Mouse (Mus musculus) hindbrain, embryonic 13.5 days (tissue): ENCODE data around the gene Rufy2. TPM values are rescaled to one million over a fixed set of nuclear protein-coding genes. Genes with fewer than 3 reads are reported as not detected.
A peak's percentile ranks its signal among the peaks of the same experiment; 100 is the strongest.

Experiments used
- ATAC-seq: fragments of 200-750 bp; cut with Nextera tagmentation; 2 replicates; pipeline ENCODE4 v1.8.0; 2017; ENCODE audit warnings: moderate TSS enrichment; ENCODE audit not compliant: low FRiP score
- H3K27ac ChIP-seq: fragments of 300-500 bp; sonication (generic); 2 replicates; pipeline ENCODE4 v1.5.1; 2015; ENCODE audit warnings: inconsistent platforms, mild to moderate bottlenecking, moderate library complexity
- H3K27me3 ChIP-seq: fragments of 300-500 bp; sonication (generic); 2 replicates; pipeline ENCODE4 v1.6.1; 2015; ENCODE audit warnings: mild to moderate bottlenecking, inconsistent platforms
- H3K36me3 ChIP-seq: fragments of 300-500 bp; sonication (generic); 2 replicates; pipeline ENCODE4 v1.6.1; 2015; ENCODE audit warnings: mild to moderate bottlenecking, inconsistent platforms
- H3K4me1 ChIP-seq: fragments of 300-500 bp; sonication (generic); replicated peaks from 2 replicates; pipeline ENCODE4 v1.6.1; 2015; ENCODE audit warnings: inconsistent platforms
- H3K4me2 ChIP-seq: fragments of 300-500 bp; sonication (generic); 2 replicates; pipeline ENCODE4 v1.6.1; 2015; ENCODE audit warnings: inconsistent platforms, mild to moderate bottlenecking, moderate library complexity
- H3K4me3 ChIP-seq: fragments of 300-500 bp; sonication (generic); 2 replicates; pipeline ENCODE4 v1.5.1; 2015; ENCODE audit warnings: mild to moderate bottlenecking, inconsistent platforms
- H3K9ac ChIP-seq: fragments of 300-500 bp; sonication (generic); 2 replicates; pipeline ENCODE4 v1.6.1; 2015; ENCODE audit warnings: mild to moderate bottlenecking, inconsistent platforms
- H3K9me3 ChIP-seq: fragments of 300-500 bp; sonication (generic); 2 replicates; pipeline ENCODE4 v1.6.1; 2016; ENCODE audit warnings: inconsistent platforms
- WGBS: fragments of 180-500 bp; shearing (Covaris S2); methylation state at CpG from one replicate; pipeline ENCODE4 v1.1.7; 2015; 5-methylcytosine and 5-hydroxymethylcytosine counted together
- polyA plus RNA-seq: library from polyadenylated mRNA; unstranded; fragments of >200 nt; fragmentation: Nextera tagmentation; extraction: Ambion mirVana; gene quantifications from 2 replicates; pipeline ENCODE4 v1.2.1, GENCODE M21; 2015

Rufy2 gene
- polyA plus RNA-seq, 1 experiment from 2014 or later, result 52.6 TPM

GRCm38 (mm10) chr10:63022541-63023120 lies 42.6 kb downstream of the Rufy2 start:
- Histone ChIP-seq H3K36me3 (peaks cover 4% of the 10 kb centered on the region), H3K27ac (peak overlapping the region; percentile 100), H3K9me3 (no peaks in the 10 kb centered on the region), H3K4me2 (peak overlapping the region; percentile 88), H3K4me1 (peaks cover 58% of the 10 kb centered on the region), H3K9ac (peak overlapping the region; percentile 100), H3K4me3 (peak overlapping the region; percentile 94), H3K27me3 (no peaks in the 10 kb centered on the region)
- ATAC-seq, result no peak
- WGBS, result under 1% methylated on average over 27 of the region's 27 CpGs

- H3K27me3 ChIP-seq, result no peaks in the 10 kb centered on the region
- ATAC-seq, result peak; percentile 30
- no peaks in the 10 kb centered on the region for H3K36me3 ChIP-seq
- peak overlapping the region; percentile 100 for H3K27ac ChIP-seq
- H3K4me3 ChIP-seq, result peak overlapping the region; percentile 94
- H3K9me3 ChIP-seq, result no peaks in the 10 kb centered on the region
- peaks cover 63% of the 10 kb centered on the region for H3K4me1 ChIP-seq
- H3K9ac ChIP-seq, result peak overlapping the region; percentile 100
- H3K4me2 ChIP-seq, result peak overlapping the region; percentile 88
- under 1% methylated on average over 68 of the region's 68 CpGs for WGBS
Measured at GRCm38 (mm10) chr10:63023121-63023748, 43.2 kb downstream of the Rufy2 start.

GRCm38 (mm10) chr10:63023749-63024579 lies 43.9 kb downstream of the Rufy2 start, which contains the start of the genes Hnrnph3 and Pbld2:
Gene Hnrnph3 (minus strand): TSS chr10:63024217.
Gene Pbld2 (plus strand): TSS chr10:63024315.
- no peaks in the 10 kb centered on the region for H3K36me3 ChIP-seq
- H3K9me3 ChIP-seq, result no peaks in the 10 kb centered on the region
- peak within 1 kb of the TSS; percentile 88 for H3K4me2 ChIP-seq
- under 1% methylated on average over 54 of the region's 69 CpGs for WGBS
- peak within 1 kb of the TSS; percentile 100 for H3K27ac ChIP-seq
- ATAC-seq, result peak; percentile 94
- peaks cover 64% of the 10 kb centered on the region for H3K4me1 ChIP-seq
- H3K27me3 ChIP-seq, result no peaks in the 10 kb centered on the region
- H3K9ac ChIP-seq, result peak within 1 kb of the TSS; percentile 100
- H3K4me3 ChIP-seq, result peak within 1 kb of the TSS; percentile 94

GRCm38 (mm10) chr10:63024580-63024910 lies 44.5 kb downstream of the Rufy2 start:
- peak overlapping the region; percentile 71 for H3K4me2 ChIP-seq
- H3K4me1 ChIP-seq, result peaks cover 63% of the 10 kb centered on the region
- WGBS, result under 1% methylated on average over 8 of the region's 8 CpGs
- H3K9ac ChIP-seq, result peak overlapping the region; percentile 100
- ATAC-seq, result peak; percentile 40
- no peaks in the 10 kb centered on the region for H3K27me3 ChIP-seq
- H3K36me3 ChIP-seq, result no peaks in the 10 kb centered on the region
- H3K9me3 ChIP-seq, result no peaks in the 10 kb centered on the region
- H3K27ac ChIP-seq, result peak overlapping the region; percentile 100
- H3K4me3 ChIP-seq, result peak overlapping the region; percentile 94

GRCm38 (mm10) chr10:63025016-63025415 lies 45.0 kb downstream of the Rufy2 start:
- peaks cover 59% of the 10 kb centered on the region for H3K4me1 ChIP-seq
- peak overlapping the region; percentile 100 for H3K27ac ChIP-seq
- peak overlapping the region; percentile 94 for H3K4me3 ChIP-seq
- H3K4me2 ChIP-seq, result peak overlapping the region; percentile 71
- WGBS, result 32% methylated on average over 2 of the region's 2 CpGs
- ATAC-seq, result no peak
- no peaks in the 10 kb centered on the region for H3K9me3 ChIP-seq
- H3K27me3 ChIP-seq, result no peaks in the 10 kb centered on the region
- H3K36me3 ChIP-seq, result no peaks in the 10 kb centered on the region
- H3K9ac ChIP-seq, result peak overlapping the region; percentile 100

GRCm38 (mm10) chr10:63025491-63026011 lies 45.5 kb downstream of the Rufy2 start:
- WGBS, result 14% methylated on average over 6 of the region's 6 CpGs
- ATAC-seq, result no peak
- Histone ChIP-seq H3K9me3 (no peaks in the 10 kb centered on the region), H3K27ac (peak overlapping the region; percentile 100), H3K27me3 (no peaks in the 10 kb centered on the region), H3K9ac (peak overlapping the region; percentile 100), H3K36me3 (no peaks in the 10 kb centered on the region), H3K4me2 (peak overlapping the region; percentile 71), H3K4me1 (peaks cover 54% of the 10 kb centered on the region), H3K4me3 (peak overlapping the region; percentile 94)

- 7% methylated on average over 8 of the region's 8 CpGs for WGBS
- Histone ChIP-seq H3K9me3 (no peaks in the 10 kb centered on the region), H3K4me2 (peak overlapping the region; percentile 71), H3K27ac (peak overlapping the region; percentile 100), H3K4me3 (peak overlapping the region; percentile 20), H3K4me1 (peaks cover 47% of the 10 kb centered on the region), H3K9ac (peak overlapping the region; percentile 63), H3K36me3 (no peaks in the 10 kb centered on the region), H3K27me3 (no peaks in the 10 kb centered on the region)
- ATAC-seq, result no peak
Measured at GRCm38 (mm10) chr10:63026156-63026794, 46.3 kb downstream of the Rufy2 start.

- H3K4me2 ChIP-seq, result peak overlapping the region; percentile 71
- no peaks in the 10 kb centered on the region for H3K27me3 ChIP-seq
- H3K36me3 ChIP-seq, result no peaks in the 10 kb centered on the region
- H3K9me3 ChIP-seq, result no peaks in the 10 kb centered on the region
- peaks cover 42% of the 10 kb centered on the region for H3K4me1 ChIP-seq
- WGBS, result 29% methylated on average over 6 of the region's 6 CpGs
- H3K27ac ChIP-seq, result peak overlapping the region; percentile 100
- ATAC-seq, result no peak
- peak overlapping the region; percentile 20 for H3K4me3 ChIP-seq
- peak overlapping the region; percentile 63 for H3K9ac ChIP-seq
Measured at GRCm38 (mm10) chr10:63026795-63027160, 46.8 kb downstream of the Rufy2 start.

- no peak for ATAC-seq
- Histone ChIP-seq H3K9ac (no peak overlapping the region), H3K27ac (peak overlapping the region; percentile 100), H3K4me2 (peak overlapping the region; percentile 71; the same call in 1 of the 2 replicates), H3K4me3 (no peak overlapping the region), H3K27me3 (no peaks in the 10 kb centered on the region), H3K36me3 (no peaks in the 10 kb centered on the region), H3K4me1 (peaks cover 39% of the 10 kb centered on the region), H3K9me3 (no peaks in the 10 kb centered on the region)
- 80% methylated on average over 10 of the region's 10 CpGs for WGBS
Measured at GRCm38 (mm10) chr10:63027376-63028161, 47.5 kb downstream of the Rufy2 start.

- Histone ChIP-seq H3K27ac (peak overlapping the region; percentile 68; the same call in 1 of the 2 replicates), H3K9me3 (no peaks in the 10 kb centered on the region), H3K36me3 (no peaks in the 10 kb centered on the region), H3K4me3 (no peak overlapping the region), H3K4me1 (peaks cover 39% of the 10 kb centered on the region), H3K4me2 (no peak overlapping the region), H3K27me3 (no peaks in the 10 kb centered on the region), H3K9ac (no peak overlapping the region)
- 48% methylated on average over 4 of the region's 4 CpGs for WGBS
- ATAC-seq, result no peak
Measured at GRCm38 (mm10) chr10:63028396-63028795, 48.4 kb downstream of the Rufy2 start.

- Histone ChIP-seq H3K27ac (no peak overlapping the region), H3K4me3 (no peak overlapping the region), H3K36me3 (no peaks in the 10 kb centered on the region), H3K9me3 (no peaks in the 10 kb centered on the region), H3K4me1 (peaks cover 15% of the 10 kb centered on the region), H3K9ac (no peak overlapping the region), H3K27me3 (no peaks in the 10 kb centered on the region), H3K4me2 (no peak overlapping the region)
- no peak for ATAC-seq
- WGBS, result 77% methylated on average over 3 of the region's 3 CpGs
Measured at GRCm38 (mm10) chr10:63032267-63032666, 52.2 kb downstream of the Rufy2 start.
